Mouse (Mus musculus) embryonic facial prominence, embryonic 13.5 days (tissue): ENCODE measurements around the gene Zg16. TPM values are rescaled to one million over a fixed set of nuclear protein-coding genes. Genes with fewer than 3 reads are reported as not detected.

Experiments
- ATAC-seq: fragments of 200-750 bp; cut with Nextera tagmentation; 2 replicates; pipeline ENCODE4 v1.8.0; 2017; ENCODE audit warnings: low read depth; ENCODE audit not compliant: insufficient number of reproducible peaks, insufficient read depth, low FRiP score, low TSS enrichment
- H3K27ac ChIP-seq: fragments of 300-500 bp; sonication (generic); 2 replicates; pipeline ENCODE4 v1.5.1; 2015; ENCODE audit warnings: moderate library complexity, mild to moderate bottlenecking, inconsistent platforms
- H3K27me3 ChIP-seq: fragments of 300-500 bp; sonication (generic); 2 replicates; pipeline ENCODE4 v1.6.1; 2015; ENCODE audit warnings: mild to moderate bottlenecking, inconsistent platforms
- H3K36me3 ChIP-seq: fragments of 300-500 bp; sonication (generic); 2 replicates; pipeline ENCODE4 v1.6.1; 2015; ENCODE audit warnings: mild to moderate bottlenecking, inconsistent platforms
- H3K4me1 ChIP-seq: fragments of 300-500 bp; sonication (generic); 2 replicates; pipeline ENCODE4 v1.6.1; 2015; ENCODE audit warnings: inconsistent platforms
- H3K4me2 ChIP-seq: fragments of 300-500 bp; sonication (generic); 2 replicates; pipeline ENCODE4 v1.6.1; 2015; ENCODE audit warnings: moderate library complexity, mild to moderate bottlenecking, inconsistent platforms
- H3K4me3 ChIP-seq: fragments of 300-500 bp; sonication (generic); 2 replicates; pipeline ENCODE4 v1.5.1; 2015; ENCODE audit warnings: mild to moderate bottlenecking, inconsistent platforms
- H3K9ac ChIP-seq: fragments of 300-500 bp; sonication (generic); 2 replicates; pipeline ENCODE4 v1.6.1; 2015; ENCODE audit warnings: mild to moderate bottlenecking, inconsistent platforms
- H3K9me3 ChIP-seq: fragments of 300-500 bp; sonication (generic); 2 replicates; pipeline ENCODE4 v1.6.1; 2016; ENCODE audit warnings: inconsistent platforms
- WGBS: fragments of 180-500 bp; shearing (Covaris S2); methylation state at CpG from one replicate; pipeline ENCODE4 v1.1.7; 2015; ENCODE audit warnings: mixed read lengths; 5-methylcytosine and 5-hydroxymethylcytosine counted together
- polyA plus RNA-seq: library from polyadenylated mRNA; unstranded; fragments of >200 nt; fragmentation: Nextera tagmentation; extraction: Ambion mirVana; gene quantifications from 2 replicates; pipeline ENCODE4 v1.2.1, GENCODE M21; 2015

Gene Zg16
- polyA plus RNA-seq, 1 experiment from 2014 or later: not detected

GRCm38 (mm10) chr7:127023896-127024690, 63.0 kb downstream of the Zg16 start:
- Histone ChIP-seq H3K4me2 (peak overlapping the region; percentile 97), H3K4me1 (peaks cover 65% of the 10 kb centered on the region), H3K9ac (peak overlapping the region; percentile 99), H3K4me3 (peak overlapping the region; percentile 72), H3K9me3 (no peaks in the 10 kb centered on the region), H3K27me3 (no peaks in the 10 kb centered on the region), H3K27ac (peak overlapping the region; percentile 99), H3K36me3 (peaks cover 36% of the 10 kb centered on the region)
- WGBS: 23% methylated on average over 19 of the region's 19 CpGs
- no peak for ATAC-seq

- 75% methylated on average over 12 of the region's 13 CpGs for WGBS
- no peaks in the 10 kb centered on the region for H3K27me3 ChIP-seq
- H3K9me3 ChIP-seq: no peaks in the 10 kb centered on the region
- H3K27ac ChIP-seq: no peak overlapping the region; the same call in 1 of the 2 replicates
- peak overlapping the region; percentile 99 for H3K9ac ChIP-seq
- H3K4me2 ChIP-seq: peak overlapping the region; percentile 97
- peaks cover 31% of the 10 kb centered on the region for H3K36me3 ChIP-seq
- ATAC-seq: no peak
- peaks cover 73% of the 10 kb centered on the region for H3K4me1 ChIP-seq
- H3K4me3 ChIP-seq: peak overlapping the region; percentile 72
Observed at GRCm38 (mm10) chr7:127023272-127023691, 63.8 kb downstream of the Zg16 start.

DNA sequence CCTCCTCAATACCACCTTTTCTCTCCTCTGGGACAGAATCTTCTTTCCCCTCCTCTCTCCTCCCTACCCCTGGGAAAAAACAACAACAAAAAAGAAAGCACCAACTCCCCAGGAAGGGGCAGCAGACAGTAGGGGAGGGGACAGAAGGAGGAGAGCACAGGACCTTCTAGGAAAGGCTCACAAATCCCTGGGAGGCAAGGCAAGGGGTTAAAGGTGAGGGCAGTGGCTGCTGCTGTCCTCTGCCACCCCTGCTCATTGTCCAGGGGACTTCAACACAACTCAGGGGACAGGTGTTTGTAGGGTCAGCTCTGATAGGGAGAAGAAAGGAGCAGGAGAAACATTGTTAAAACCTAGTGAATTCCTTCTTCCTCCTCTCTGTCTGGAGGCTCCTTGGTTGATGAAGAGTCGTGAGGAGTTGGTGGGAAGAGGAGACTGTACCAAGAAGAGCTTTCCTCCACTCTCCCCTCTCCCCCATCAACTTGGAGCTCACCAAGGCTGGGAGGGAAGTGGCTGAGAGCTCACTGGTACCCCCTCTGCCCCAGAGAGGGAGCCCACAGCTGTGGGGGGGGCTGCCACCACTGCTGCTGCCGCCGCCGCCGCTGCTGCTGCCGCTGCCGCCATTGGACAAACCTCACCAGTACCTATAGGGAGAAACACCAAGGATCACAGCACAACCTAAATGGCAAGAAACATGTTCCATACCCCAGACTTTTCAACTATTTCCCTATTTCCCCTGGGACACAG, 64.4 kb downstream of the Zg16 start:
- Histone ChIP-seq H3K9me3 (no peaks in the 10 kb centered on the region), H3K9ac (peak overlapping the region; percentile 99), H3K4me1 (peaks cover 73% of the 10 kb centered on the region), H3K4me2 (peak overlapping the region; percentile 97), H3K36me3 (peaks cover 31% of the 10 kb centered on the region), H3K27ac (peak overlapping the region; percentile 96), H3K4me3 (peak overlapping the region; percentile 72), H3K27me3 (no peaks in the 10 kb centered on the region)
- no peak for ATAC-seq
- WGBS: 81% methylated on average over 7 of the region's 7 CpGs

- H3K36me3 ChIP-seq: peaks cover 31% of the 10 kb centered on the region
- H3K4me1 ChIP-seq: peaks cover 73% of the 10 kb centered on the region
- peak overlapping the region; percentile 92 for H3K4me2 ChIP-seq
- H3K4me3 ChIP-seq: peak overlapping the region; percentile 72
- peak overlapping the region; percentile 99 for H3K9ac ChIP-seq
- WGBS: 41% methylated on average over 5 of the region's 5 CpGs
- ATAC-seq: no peak
- H3K9me3 ChIP-seq: no peaks in the 10 kb centered on the region
- no peaks in the 10 kb centered on the region for H3K27me3 ChIP-seq
- H3K27ac ChIP-seq: peak overlapping the region; percentile 96
Observed at GRCm38 (mm10) chr7:127021563-127022527, 65.3 kb downstream of the Zg16 start.

DNA sequence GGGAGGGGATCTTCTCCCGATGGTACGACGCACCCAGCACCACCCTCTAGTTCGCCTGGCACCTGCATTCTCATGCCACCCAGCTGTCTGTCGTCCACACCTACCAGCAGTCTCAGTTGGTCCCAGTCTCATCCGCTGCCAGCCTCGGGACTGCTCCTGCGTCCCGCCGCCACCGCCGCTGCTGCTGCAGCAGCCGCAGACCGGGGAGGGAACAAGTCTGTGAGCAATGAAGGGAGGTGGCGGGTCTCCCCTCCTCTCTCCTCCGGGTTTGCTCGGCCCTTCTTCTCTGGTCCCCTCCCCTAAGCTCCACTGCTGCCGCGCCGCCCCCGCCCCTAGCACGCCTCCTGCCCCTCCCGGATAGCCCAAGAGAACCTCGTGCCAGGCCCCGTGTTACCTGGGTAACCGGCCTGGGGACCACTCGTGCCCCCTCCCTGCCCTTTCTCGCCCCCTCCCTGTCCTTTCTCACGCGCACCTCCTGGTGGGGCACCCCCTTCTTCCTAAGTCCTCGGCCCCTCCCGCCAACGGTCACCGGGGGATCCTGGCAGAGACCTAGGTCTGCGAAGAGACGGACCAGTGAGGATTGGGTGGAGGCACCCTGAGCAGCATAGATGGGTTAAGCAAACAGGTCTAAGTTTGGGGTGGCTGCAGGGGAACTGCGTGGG, 66.1 kb downstream of the Zg16 start, which contains the start of the genes Gm42742 and Prrt2:
Gene Gm42742 (minus strand): TSS at position 197 of the 662 bp plus-strand sequence.
Gene Prrt2 (minus strand): TSS at position 311 of the 662 bp plus-strand sequence.
- Histone ChIP-seq H3K4me2 (peak within 1 kb of the TSS; percentile 92), H3K27me3 (no peaks in the 10 kb centered on the region), H3K4me1 (peaks cover 76% of the 10 kb centered on the region), H3K9ac (peak within 1 kb of the TSS; percentile 83), H3K9me3 (no peaks in the 10 kb centered on the region), H3K4me3 (peak within 1 kb of the TSS; percentile 72), H3K27ac (peak within 1 kb of the TSS; percentile 96), H3K36me3 (peaks cover 31% of the 10 kb centered on the region)
- 2% methylated on average over 36 of the region's 37 CpGs for WGBS
- peak; percentile 23; the same call in 1 of the 2 replicates for ATAC-seq

DNA sequence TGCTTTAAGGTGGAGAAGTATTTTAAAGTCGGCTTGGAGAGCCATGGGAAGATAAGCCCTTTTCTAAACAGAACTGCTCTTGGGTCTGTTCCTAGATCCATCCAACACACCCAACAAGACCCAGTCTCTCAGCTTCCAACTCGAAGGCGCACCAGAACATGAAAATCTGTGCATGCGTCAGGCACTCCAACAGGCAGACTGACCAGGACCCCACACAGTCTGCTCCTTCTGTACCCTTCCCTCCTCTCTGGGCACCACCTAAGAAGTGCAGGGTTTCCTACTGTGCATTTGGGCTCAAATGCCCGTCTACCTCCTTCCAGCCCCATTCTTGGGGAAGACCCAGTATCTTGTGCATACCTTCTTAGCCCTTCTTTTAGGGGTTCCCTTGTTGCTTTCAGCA, 66.6 kb downstream of the Zg16 start:
- H3K4me3 ChIP-seq: peak overlapping the region; percentile 72
- ATAC-seq: no peak
- 23% methylated on average over 5 of the region's 5 CpGs for WGBS

DNA sequence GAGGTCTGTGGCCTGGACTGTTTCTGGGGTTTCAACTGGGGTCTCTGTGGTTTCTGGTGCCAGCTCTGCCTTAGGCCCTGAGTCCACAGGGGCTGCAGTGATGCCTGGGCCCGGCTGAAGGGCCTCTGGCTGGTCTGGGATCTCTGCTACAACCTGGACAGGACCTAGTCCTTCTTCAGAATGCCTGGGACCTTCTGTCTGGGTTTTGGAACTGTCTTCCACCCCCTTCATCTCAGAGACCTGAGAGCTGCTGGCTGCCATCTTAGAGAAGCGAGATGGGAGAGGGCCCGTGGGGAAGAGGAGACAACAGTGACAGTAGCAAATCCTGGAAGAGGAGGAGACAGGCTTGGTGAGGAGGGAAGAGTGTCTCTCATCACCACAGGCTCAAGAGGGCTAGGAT, 67.1 kb downstream of the Zg16 start:
- no peak for ATAC-seq
- Histone ChIP-seq H3K4me3 (peak overlapping the region; percentile 72), H3K4me2 (peak overlapping the region; percentile 92), H3K4me1 (peaks cover 85% of the 10 kb centered on the region), H3K36me3 (peaks cover 41% of the 10 kb centered on the region), H3K27ac (peak overlapping the region; percentile 96), H3K27me3 (no peaks in the 10 kb centered on the region), H3K9me3 (no peaks in the 10 kb centered on the region), H3K9ac (peak overlapping the region; percentile 83)
- WGBS: 47% methylated on average over 3 of the region's 3 CpGs

More for the DNA sequence above, 66.6 kb downstream of the Zg16 start:
- Histone ChIP-seq H3K9ac (peak overlapping the region; percentile 83), H3K4me2 (peak overlapping the region; percentile 92), H3K9me3 (no peaks in the 10 kb centered on the region), H3K27ac (peak overlapping the region; percentile 96), H3K36me3 (peaks cover 37% of the 10 kb centered on the region), H3K27me3 (no peaks in the 10 kb centered on the region), H3K4me1 (peaks cover 81% of the 10 kb centered on the region)

- Histone ChIP-seq H3K9me3 (no peaks in the 10 kb centered on the region), H3K4me2 (peak overlapping the region; percentile 92), H3K9ac (peak overlapping the region; percentile 83), H3K36me3 (peaks cover 41% of the 10 kb centered on the region), H3K4me1 (peaks cover 85% of the 10 kb centered on the region), H3K27me3 (no peaks in the 10 kb centered on the region), H3K27ac (peak overlapping the region; percentile 96), H3K4me3 (peak overlapping the region; percentile 72)
- no peak for ATAC-seq
- 61% methylated on average over 14 of the region's 14 CpGs for WGBS
Observed at GRCm38 (mm10) chr7:127019306-127019960, 67.7 kb downstream of the Zg16 start.

DNA sequence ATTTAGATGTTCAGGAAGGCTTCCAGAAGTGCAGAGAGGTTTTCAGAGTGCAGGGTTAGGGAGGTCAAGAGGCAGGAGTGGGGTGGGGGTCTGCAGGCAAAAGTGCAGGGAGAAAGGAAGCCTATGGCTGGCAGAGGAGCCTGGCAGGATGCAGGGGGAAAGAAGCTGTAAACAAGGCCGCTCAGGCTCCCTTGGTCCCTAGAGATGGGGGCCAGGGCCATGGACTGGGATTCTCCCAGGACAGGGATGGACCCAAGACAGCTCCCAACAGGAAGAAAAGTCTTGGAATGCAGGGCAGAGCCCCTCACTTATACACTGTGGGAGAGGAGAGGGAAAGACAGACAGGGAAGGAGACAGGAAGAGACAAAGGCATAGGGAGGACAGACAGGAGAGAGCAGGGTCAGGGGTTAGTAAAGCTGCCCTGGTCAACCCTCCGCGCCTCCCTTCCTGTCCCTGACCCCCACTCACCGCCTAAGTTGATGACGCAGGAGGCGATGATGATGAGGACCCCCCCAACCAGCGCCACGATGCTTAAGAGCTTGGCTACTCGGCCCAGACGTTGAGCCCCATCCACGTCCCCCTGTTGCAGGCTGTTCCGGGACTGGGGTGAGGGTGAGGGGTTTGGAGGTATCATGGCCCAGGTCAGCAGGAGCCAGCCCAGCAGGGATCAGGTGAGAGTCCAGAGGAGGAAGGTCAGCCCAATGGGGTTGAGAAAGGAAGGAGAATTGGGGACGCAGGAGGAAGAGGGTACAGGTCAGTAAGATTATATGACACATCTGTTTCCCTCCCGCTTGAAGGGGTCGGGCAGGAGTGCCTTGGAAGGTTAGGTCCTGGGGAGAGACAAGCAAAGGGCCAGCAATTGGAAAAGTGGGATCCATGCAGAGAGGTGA, 68.5 kb downstream of the Zg16 start:
- Histone ChIP-seq H3K9ac (peak overlapping the region; percentile 83), H3K4me3 (peak overlapping the region; percentile 72), H3K27ac (peak overlapping the region; percentile 96), H3K27me3 (no peaks in the 10 kb centered on the region), H3K9me3 (no peaks in the 10 kb centered on the region), H3K4me1 (peaks cover 82% of the 10 kb centered on the region), H3K4me2 (peak overlapping the region; percentile 92), H3K36me3 (peaks cover 41% of the 10 kb centered on the region)
- ATAC-seq: no peak
- 68% methylated on average over 15 of the region's 15 CpGs for WGBS
